ENCODE assay signal across 8 mouse cellular contexts in genomic region chr1:78310021-78310752, GRCm38 (mm10). TPM values are rescaled to one million over a fixed set of nuclear protein-coding genes. Genes with fewer than 3 reads are reported as not detected.
A peak's percentile ranks its signal among the peaks of the same experiment; 100 is the strongest.
DNase-seq lines count a peak whose midpoint lies in the region; ATAC-seq lines count a peak whose summit lies in the region.

Gene Sgpp2 (plus strand): TSS chr1:78310345.

- intact Hi-C loops in heart, postnatal 14 days (cut with DNase I): no loop called here

- peaks cover 17% of the 10 kb centered on the region for H3K4me1 ChIP-seq in megakaryocyte, embryonic 14.5 days
- H3K4me1 ChIP-seq in stomach, embryonic 14.5 days (ENCODE audit: control insufficient read depth, insufficient read depth, low read length): peaks cover 11% of the 10 kb centered on the region; the same call in 1 of the 2 replicates

- peaks cover 5% of the 10 kb centered on the region; the same call in 1 of the 2 replicates for H3K9me3 ChIP-seq in megakaryocyte, embryonic 14.5 days
- no peaks in the 10 kb centered on the region for H3K9me3 ChIP-seq in stomach, embryonic 14.5 days (ENCODE audit: control insufficient read depth, low read depth, low read length)

- H3K4me2 ChIP-seq in stomach, embryonic 14.5 days (replicated peaks; ENCODE audit: low read depth, low read length): peak within 1 kb of the TSS; percentile 70

- under 1% methylated on average over 66 of the region's 68 CpGs for WGBS in stomach, embryonic 14.5 days

- peak; percentile 40 for DNase-seq in embryo, embryonic 11 days
- DNase-seq in heart, postnatal 14 days: peak; percentile 7 to 26
- DNase-seq in layer of hippocampus, postnatal 25 days (ENCODE audit: extremely low spot score in 1 of 2, low spot score in 1 of 2): peak; percentile 8 to 14
- peak; percentile 31 for DNase-seq in lung, postnatal 25 days (ENCODE audit: low spot score)
- DNase-seq in spleen, postnatal 36 days (ENCODE audit: low spot score in 2 of 2): no peak

- no peaks in the 10 kb centered on the region for H3K36me3 ChIP-seq in megakaryocyte, embryonic 14.5 days (replicated peaks; ENCODE audit: low read length)
- H3K36me3 ChIP-seq in stomach, embryonic 14.5 days (ENCODE audit: control insufficient read depth, insufficient read depth, low read length): no peaks in the 10 kb centered on the region

- peak within 1 kb of the TSS; percentile 44; the same call in 1 of the 2 replicates for H3K27ac ChIP-seq in stomach, embryonic 14.5 days (ENCODE audit: low read length)

- H3K27me3 ChIP-seq in megakaryocyte, embryonic 14.5 days (replicated peaks): peaks cover 49% of the 10 kb centered on the region
- peaks cover 13% of the 10 kb centered on the region for H3K27me3 ChIP-seq in stomach, embryonic 14.5 days (ENCODE audit: control insufficient read depth, insufficient read depth, low read length)

- 0 out of 2 replicates have a peak within 1 kb of the TSS, but pooled peaks have one; percentile 11 for H3K9ac ChIP-seq in stomach, embryonic 14.5 days (replicated peaks; ENCODE audit: low read depth, low read length)

- H3K4me3 ChIP-seq in megakaryocyte, embryonic 14.5 days (replicated peaks): peak within 1 kb of the TSS; percentile 81
- peak within 1 kb of the TSS; percentile 49 for H3K4me3 ChIP-seq in stomach, embryonic 14.5 days (ENCODE audit: low read depth, low read length)

- ATAC-seq in megakaryocyte, adult 5-6 weeks (ENCODE audit: poor library complexity, severe bottlenecking): no peak
- ATAC-seq in stomach, embryonic 14.5 days (ENCODE audit: insufficient number of reproducible peaks, insufficient read depth, low FRiP score, low read depth): peak; percentile 82

RNA-seq across cellular contexts. Expression of gene Sgpp2, which starts in this region (rescaled TPM):
- 1.1 TPM in 1 of 2 replicates, not detected in the other for polyA plus RNA-seq in megakaryocyte, embryonic 14.5 days (2012; ENCODE audit: insufficient read depth, low replicate concordance)
- not detected in 2 replicates for total RNA-seq in megakaryocyte, adult 5-6 weeks (2015)
- 0.12 TPM in 1 of 2 replicates, not detected in the other for total RNA-seq in megakaryocyte, adult 5-6 weeks (2017)
- under 1 TPM in 1 of 2 experiments, not detected in 1; 0.05 TPM for total RNA-seq in heart, postnatal 14 days (2021)
- total RNA-seq in layer of hippocampus, postnatal 25 days (2021): 1 to 10 TPM; 3.8 to 4.2 TPM
- polyA plus RNA-seq in stomach, embryonic 14.5 days (2014; fragmentation: Nextera tagmentation; extraction: Ambion mirVana): 29.8 and 32.1 TPM in 2 replicates

Comparison
In these comparisons a context has a peak if more than half of its experiments do, and no peak if none do; other contexts are left out.
1. RNA of gene Sgpp2 (total RNA-seq): 3.8 to 4.2 TPM in layer of hippocampus, postnatal 25 days; 0.05 TPM in heart, postnatal 14 days and 0.12 TPM in megakaryocyte, adult 5-6 weeks; every median in the first group is over 4 times any median in the second.
2. RNA of gene Sgpp2 (polyA plus RNA-seq): 29.8 to 32.1 TPM in stomach, embryonic 14.5 days; 1.1 TPM in megakaryocyte, embryonic 14.5 days; every median in the first group is over 10 times any median in the second.
3. Peak in DNase-seq in heart, postnatal 14 days; RNA of the gene not detected or under 1 TPM.
4. DNase-seq: peak in embryo, embryonic 11 days (single experiment), layer of hippocampus, postnatal 25 days (2 of 2) and lung, postnatal 25 days (single experiment); none in spleen, postnatal 36 days (0 of 2).